Comparison of ENCODE assay signal across 32 mouse cellular contexts in genomic region chr1:39408123-39408522, GRCm38 (mm10). TPM values are rescaled to one million over a fixed set of nuclear protein-coding genes. Genes with fewer than 3 reads are reported as not detected.
DNase-seq lines count a peak whose midpoint lies in the region; ATAC-seq and TF ChIP-seq lines count a peak whose summit lies in the region.
"Had no signal": no experiment of that assay in that cellular context is flagged by ENCODE, and none has a peak within 500 bp of the region (broad histone marks: within the 10 kb centered on the region; RNA-seq: fewer than 3 reads in every experiment).

No protein-coding gene starts in this region.

- ATAC-seq in intestine, embryonic 15.5 days: peak; percentile 49; the same call in 1 of the 2 replicates
- no peak for ATAC-seq in intestine, embryonic 16.5 days
- ATAC-seq in liver, embryonic 16.5 days (ENCODE audit: low read depth): peak; percentile 68
- no peak for ATAC-seq in liver, embryonic 12.5 days
- ATAC-seq in midbrain, embryonic 11.5 days (ENCODE audit: low FRiP score): no peak
- peak; percentile 51; the same call in 1 of the 2 replicates for ATAC-seq in stomach, postnatal 0 days (ENCODE audit: low FRiP score, low TSS enrichment)
- ATAC-seq: forebrain, embryonic 14.5 days; inflammation-experienced regulatory T-cells, adult 6 months had no signal

- H3K4me2 ChIP-seq in intestine, embryonic 15.5 days (replicated peaks): no peak overlapping the region
- H3K4me2 ChIP-seq in intestine, embryonic 16.5 days (ENCODE audit: low read depth, low read length): no peak overlapping the region
- H3K4me2 ChIP-seq in liver, embryonic 16.5 days (ENCODE audit: low read depth, low read length): no peak overlapping the region
- no peak overlapping the region for H3K4me2 ChIP-seq in liver, embryonic 12.5 days
- H3K4me2 ChIP-seq in midbrain, embryonic 11.5 days: no peak overlapping the region
- H3K4me2 ChIP-seq in stomach, postnatal 0 days (replicated peaks; ENCODE audit: low read depth): no peak overlapping the region
- H3K4me2 ChIP-seq: embryonic facial prominence, embryonic 12.5 days; hindbrain, embryonic 15.5 days; limb, embryonic 15.5 days; neural tube, embryonic 13.5 days; stomach, embryonic 15.5 days had no signal

- H3K36me3 ChIP-seq in intestine, embryonic 15.5 days: no peaks in the 10 kb centered on the region
- no peaks in the 10 kb centered on the region for H3K36me3 ChIP-seq in intestine, embryonic 16.5 days (ENCODE audit: control insufficient read depth, insufficient read depth, low read length)
- no peaks in the 10 kb centered on the region for H3K36me3 ChIP-seq in liver, embryonic 16.5 days (ENCODE audit: control insufficient read depth, insufficient read depth)
- H3K36me3 ChIP-seq in liver, embryonic 12.5 days: no peaks in the 10 kb centered on the region
- H3K36me3 ChIP-seq in midbrain, embryonic 11.5 days (ENCODE audit: control insufficient read depth, insufficient read depth, low read length): no peaks in the 10 kb centered on the region
- H3K36me3 ChIP-seq in midbrain, embryonic 10.5 days: no peaks in the 10 kb centered on the region
- H3K36me3 ChIP-seq in stomach, postnatal 0 days (ENCODE audit: control insufficient read depth, insufficient read depth, low read length): no peaks in the 10 kb centered on the region
- H3K36me3 ChIP-seq: embryonic facial prominence, embryonic 12.5 days; hindbrain, embryonic 10.5 days; hindbrain, embryonic 15.5 days; limb, embryonic 15.5 days; neural tube, embryonic 13.5 days; stomach, embryonic 15.5 days had no signal

- H3K27me3 ChIP-seq in intestine, embryonic 15.5 days (replicated peaks): no peaks in the 10 kb centered on the region
- H3K27me3 ChIP-seq in intestine, embryonic 16.5 days (replicated peaks; ENCODE audit: control insufficient read depth, insufficient read depth, low read length): no peaks in the 10 kb centered on the region
- H3K27me3 ChIP-seq in liver, embryonic 16.5 days (ENCODE audit: control insufficient read depth, insufficient read depth, low read depth, low read length): no peaks in the 10 kb centered on the region
- no peaks in the 10 kb centered on the region for H3K27me3 ChIP-seq in liver, embryonic 12.5 days (replicated peaks)
- no peaks in the 10 kb centered on the region for H3K27me3 ChIP-seq in midbrain, embryonic 11.5 days (ENCODE audit: control insufficient read depth, insufficient read depth, low read length)
- no peaks in the 10 kb centered on the region for H3K27me3 ChIP-seq in midbrain, embryonic 10.5 days (ENCODE audit: low read depth, poor library complexity, severe bottlenecking)
- no peaks in the 10 kb centered on the region for H3K27me3 ChIP-seq in stomach, postnatal 0 days (ENCODE audit: control insufficient read depth, insufficient read depth, low read length)
- H3K27me3 ChIP-seq: CH12.LX; embryonic facial prominence, embryonic 12.5 days; hindbrain, embryonic 15.5 days; limb, embryonic 15.5 days; neural tube, embryonic 13.5 days; stomach, embryonic 15.5 days had no signal

- no peaks in the 10 kb centered on the region for H3K4me1 ChIP-seq in intestine, embryonic 15.5 days (replicated peaks)
- H3K4me1 ChIP-seq in intestine, embryonic 16.5 days (ENCODE audit: control insufficient read depth, insufficient read depth, low read length): 0 out of 2 replicates have a peak, but pooled peaks cover 7% of the 10 kb centered on the region
- H3K4me1 ChIP-seq in liver, embryonic 16.5 days (ENCODE audit: control insufficient read depth, low read depth, low read length): peaks cover 13% of the 10 kb centered on the region
- H3K4me1 ChIP-seq in liver, embryonic 12.5 days: peaks cover 19% of the 10 kb centered on the region
- no peaks in the 10 kb centered on the region for H3K4me1 ChIP-seq in midbrain, embryonic 11.5 days (ENCODE audit: control insufficient read depth, insufficient read depth, low read length)
- H3K4me1 ChIP-seq in midbrain, embryonic 10.5 days: 0 out of 2 replicates have a peak, but pooled peaks cover 3% of the 10 kb centered on the region
- H3K4me1 ChIP-seq in stomach, postnatal 0 days (replicated peaks; ENCODE audit: control insufficient read depth, insufficient read depth): no peaks in the 10 kb centered on the region
- H3K4me1 ChIP-seq: embryonic facial prominence, embryonic 12.5 days; hindbrain, embryonic 15.5 days; limb, embryonic 15.5 days had no signal

- H3K9ac ChIP-seq in intestine, embryonic 15.5 days: no peak overlapping the region
- H3K9ac ChIP-seq in intestine, embryonic 16.5 days (ENCODE audit: low read depth, low read length): no peak overlapping the region
- no peak overlapping the region for H3K9ac ChIP-seq in liver, embryonic 16.5 days (ENCODE audit: low read depth, low read length)
- no peak overlapping the region for H3K9ac ChIP-seq in liver, embryonic 12.5 days
- no peak overlapping the region for H3K9ac ChIP-seq in midbrain, embryonic 11.5 days (ENCODE audit: low read length)
- H3K9ac ChIP-seq in stomach, postnatal 0 days (ENCODE audit: low read length): no peak overlapping the region
- H3K9ac ChIP-seq: embryonic facial prominence, embryonic 12.5 days; hindbrain, embryonic 15.5 days; limb, embryonic 15.5 days; neural tube, embryonic 13.5 days; stomach, embryonic 15.5 days had no signal

- TF ChIP-seq CTCF in stomach, postnatal 0 days (IDR thresholded peaks at IDR 0.05; ENCODE audit: low read depth): no peak

- no peak overlapping the region for H3K27ac ChIP-seq in intestine, embryonic 15.5 days
- no peak overlapping the region for H3K27ac ChIP-seq in intestine, embryonic 16.5 days (ENCODE audit: low read length)
- peak overlapping the region; percentile 27; the same call in 1 of the 2 replicates for H3K27ac ChIP-seq in liver, embryonic 16.5 days (ENCODE audit: low read length)
- no peak overlapping the region for H3K27ac ChIP-seq in liver, embryonic 12.5 days
- H3K27ac ChIP-seq in midbrain, embryonic 11.5 days (ENCODE audit: low read depth, low read length): no peak overlapping the region
- no peak overlapping the region for H3K27ac ChIP-seq in midbrain, embryonic 10.5 days (replicated peaks)
- H3K27ac ChIP-seq in stomach, postnatal 0 days (replicated peaks): no peak overlapping the region
- H3K27ac ChIP-seq: embryonic facial prominence, embryonic 12.5 days; hindbrain, embryonic 10.5 days; hindbrain, embryonic 15.5 days; layer of hippocampus, adult 2 months; limb, embryonic 15.5 days; neural tube, embryonic 13.5 days had no signal

- no peaks in the 10 kb centered on the region for H3K9me3 ChIP-seq in intestine, embryonic 15.5 days
- H3K9me3 ChIP-seq in intestine, embryonic 16.5 days (ENCODE audit: control insufficient read depth, low read length): no peaks in the 10 kb centered on the region
- H3K9me3 ChIP-seq in liver, embryonic 16.5 days (replicated peaks; ENCODE audit: control insufficient read depth, low read length): no peaks in the 10 kb centered on the region
- H3K9me3 ChIP-seq in liver, embryonic 12.5 days (replicated peaks): no peaks in the 10 kb centered on the region
- no peaks in the 10 kb centered on the region for H3K9me3 ChIP-seq in midbrain, embryonic 11.5 days (ENCODE audit: control insufficient read depth, low read length)
- no peaks in the 10 kb centered on the region for H3K9me3 ChIP-seq in midbrain, embryonic 10.5 days (replicated peaks)
- no peaks in the 10 kb centered on the region for H3K9me3 ChIP-seq in stomach, postnatal 0 days (ENCODE audit: control insufficient read depth, low read length)
- H3K9me3 ChIP-seq: embryonic facial prominence, embryonic 12.5 days; hindbrain, embryonic 10.5 days; hindbrain, embryonic 15.5 days; limb, embryonic 15.5 days; neural tube, embryonic 13.5 days; stomach, embryonic 15.5 days had no signal

- no peak for TF ChIP-seq EP300 in stomach, postnatal 0 days (optimal IDR thresholded peaks at IDR 0.05)

- H3K4me3 ChIP-seq in intestine, embryonic 15.5 days (replicated peaks): no peak overlapping the region
- no peak overlapping the region for H3K4me3 ChIP-seq in intestine, embryonic 16.5 days (ENCODE audit: low read length)
- H3K4me3 ChIP-seq in liver, embryonic 16.5 days (ENCODE audit: low read depth, low read length): no peak overlapping the region
- H3K4me3 ChIP-seq in liver, embryonic 12.5 days: no peak overlapping the region
- no peak overlapping the region for H3K4me3 ChIP-seq in midbrain, embryonic 11.5 days (ENCODE audit: low read depth, low read length)
- H3K4me3 ChIP-seq in midbrain, embryonic 10.5 days: no peak overlapping the region
- H3K4me3 ChIP-seq in stomach, postnatal 0 days (ENCODE audit: low read depth, low read length): no peak overlapping the region
- H3K4me3 ChIP-seq: embryonic facial prominence, embryonic 12.5 days; hindbrain, embryonic 10.5 days; hindbrain, embryonic 15.5 days; layer of hippocampus, adult 2 months; limb, embryonic 15.5 days; myocyte; neural tube, embryonic 13.5 days; stomach, embryonic 15.5 days had no signal

- WGBS in intestine, embryonic 15.5 days: 92% methylated on average over 6 of the region's 6 CpGs
- 86% methylated on average over 6 of the region's 6 CpGs for WGBS in intestine, embryonic 16.5 days
- whole genome bisulfite sequencing in liver, embryonic 16.5 days (ENCODE audit: insufficient replicate concordance): 67% methylated on average over 6 of the region's 6 CpGs
- WGBS in liver, embryonic 12.5 days (ENCODE audit: insufficient replicate concordance): 81% methylated on average over 6 of the region's 6 CpGs
- 91% methylated on average over 6 of the region's 6 CpGs for WGBS in midbrain, embryonic 11.5 days
- 87% methylated on average over 6 of the region's 6 CpGs for WGBS in midbrain, embryonic 10.5 days
- 80% methylated on average over 6 of the region's 6 CpGs for WGBS in stomach, postnatal 0 days

- DNase-seq in midbrain, embryonic 11.5 days (ENCODE audit: low spot score, missing footprints): peak; percentile 67
- no peak for DNase-seq in midbrain, embryonic 10.5 days (ENCODE audit: low spot score)
- DNase-seq in stomach, postnatal 0 days (ENCODE audit: low spot score): no peak
- no peak for DNase-seq in left cerebral cortex, adult 18-20 months (ENCODE audit: low spot score in 2 of 2)
- DNase-seq: adrenal gland, adult 8-10 months; cerebellum, adult 11 months; cerebellum, adult 9-10 months; cerebellum, postnatal 36 days; embryo, embryonic 11 days; gastrocnemius, postnatal 14 days; heart, postnatal 14 days; kidney, postnatal 25 days; left cerebral cortex, postnatal 4 days; lung, postnatal 10 days; right cerebral cortex, postnatal 4 days; thymus, adult 18-20 months; thymus, postnatal 25 days had no signal

RNA-seq across cellular contexts. Expression of gene Rpl31, which starts 40.5 kb away (rescaled TPM):
- 528 and 550 TPM in 2 replicates for polyA plus RNA-seq in intestine, embryonic 15.5 days (2015; fragmentation: Nextera tagmentation; extraction: Ambion mirVana)
- 426 and 432 TPM in 2 replicates for polyA plus RNA-seq in intestine, embryonic 16.5 days (2015; fragmentation: Nextera tagmentation; extraction: Ambion mirVana)
- 252 and 283 TPM in 2 replicates for polyA plus RNA-seq in liver, embryonic 16.5 days (2015; fragmentation: Nextera tagmentation; extraction: Ambion mirVana)
- 511 and 538 TPM in 2 replicates for polyA plus RNA-seq in liver, embryonic 12.5 days (2016; fragmentation: Nextera tagmentation; extraction: Ambion mirVana)
- 430 and 474 TPM in 2 replicates for polyA plus RNA-seq in midbrain, embryonic 11.5 days (2014; fragmentation: Nextera tagmentation; extraction: Ambion mirVana)
- 416 and 468 TPM in 2 replicates for polyA plus RNA-seq in midbrain, embryonic 10.5 days (2016; fragmentation: Nextera tagmentation; extraction: Ambion mirVana)
- 479 and 554 TPM in 2 replicates for polyA plus RNA-seq in stomach, postnatal 0 days (2015; fragmentation: Nextera tagmentation; extraction: Ambion mirVana)
- total RNA-seq in left cerebral cortex, adult 18-20 months (2021): 100 to 1,000 TPM; 515 to 567 TPM

Comparison
In these comparisons a context has a peak if more than half of its experiments do, and no peak if none do; other contexts are left out.
1. ATAC-seq: peak in intestine, embryonic 15.5 days (single experiment), liver, embryonic 16.5 days (single experiment) and stomach, postnatal 0 days (single experiment); none in intestine, embryonic 16.5 days (single experiment), liver, embryonic 12.5 days (single experiment) and midbrain, embryonic 11.5 days (single experiment).